Mouse (Mus musculus) adipocyte (in vitro differentiated cells): ENCODE measurements around the gene Acsl1.
"Not testable (repeated sequence)": the region's sequence is repeated elsewhere in the genome, so short reads cannot be mapped to it uniquely, and the experiment has no call there.

Experiments
- DNase-seq: peaks from one replicate; pipeline ENCODE4 v3.0.0-alpha.2; 2016; ENCODE audit warnings: low spot score

The Acsl1 gene

DNA sequence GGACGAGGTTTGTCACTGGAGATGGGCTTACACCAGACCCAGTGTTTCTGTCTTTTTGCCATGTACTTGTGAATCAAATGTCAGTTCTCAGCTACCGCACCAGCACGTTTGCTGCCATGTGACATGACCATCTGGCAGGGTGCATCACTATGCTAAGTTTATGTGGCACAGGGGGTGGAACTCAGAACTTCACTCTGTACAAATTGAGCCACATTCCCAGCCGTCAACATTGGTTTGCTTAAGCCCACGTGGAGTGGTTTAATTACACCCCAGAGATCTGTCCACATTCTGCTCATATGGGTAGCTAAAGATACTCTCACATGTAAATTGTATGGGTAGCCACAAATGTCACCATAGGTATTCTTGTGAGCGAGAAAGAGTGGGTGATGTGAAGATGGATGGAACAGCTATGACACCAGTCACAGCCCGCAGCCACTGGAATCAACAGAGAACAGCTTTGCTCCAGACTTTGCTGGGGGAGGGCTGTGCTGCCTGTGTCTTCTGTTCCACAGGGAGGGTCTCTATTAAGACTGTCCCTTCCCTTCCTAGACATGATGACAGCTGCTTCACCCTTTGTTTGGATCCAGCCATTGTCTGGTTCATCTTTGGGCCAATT lies 96.2 kb downstream of the Acsl1 start:
- DNase-seq = no peak

DNA sequence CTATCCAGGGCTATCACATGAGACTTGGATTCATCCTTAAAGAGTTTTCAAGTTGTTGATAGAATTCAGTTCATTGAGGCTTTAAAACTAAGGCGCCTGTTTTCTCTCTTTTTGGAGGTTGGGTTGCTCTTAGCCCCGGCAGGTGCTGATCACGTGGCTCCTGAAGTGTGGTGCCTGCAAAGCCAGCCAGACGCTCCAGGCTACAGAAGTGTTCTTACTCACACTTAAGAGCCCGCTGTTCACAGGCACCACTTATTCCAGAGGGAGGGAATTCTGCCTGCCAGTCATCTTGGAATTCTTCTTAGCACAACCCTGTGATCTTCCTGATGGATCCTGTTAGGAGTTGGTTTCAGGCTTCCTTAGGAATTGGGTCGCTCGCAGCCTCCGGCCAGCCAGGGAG lies 97.1 kb downstream of the Acsl1 start:
- no peak for DNase-seq

DNA sequence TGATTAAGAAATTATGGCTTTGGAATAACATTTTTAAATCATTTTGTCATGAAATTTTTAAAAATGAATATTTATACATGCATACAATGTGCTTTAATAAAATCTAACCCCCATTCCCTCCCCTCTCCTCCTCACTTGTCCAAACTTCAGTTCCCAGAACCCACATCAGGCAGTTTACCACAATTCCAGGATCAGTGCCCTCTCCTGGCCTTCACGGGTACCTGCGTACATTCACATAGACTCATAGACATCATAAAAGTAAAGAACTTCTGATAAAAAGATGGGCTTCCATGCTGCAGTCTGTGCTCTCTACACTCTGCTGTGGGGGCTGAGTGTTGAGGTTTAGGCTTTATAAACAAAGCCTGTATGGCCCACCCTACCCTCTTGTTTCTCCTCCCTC lies 98.1 kb downstream of the Acsl1 start:
- DNase-seq = no peak

DNA sequence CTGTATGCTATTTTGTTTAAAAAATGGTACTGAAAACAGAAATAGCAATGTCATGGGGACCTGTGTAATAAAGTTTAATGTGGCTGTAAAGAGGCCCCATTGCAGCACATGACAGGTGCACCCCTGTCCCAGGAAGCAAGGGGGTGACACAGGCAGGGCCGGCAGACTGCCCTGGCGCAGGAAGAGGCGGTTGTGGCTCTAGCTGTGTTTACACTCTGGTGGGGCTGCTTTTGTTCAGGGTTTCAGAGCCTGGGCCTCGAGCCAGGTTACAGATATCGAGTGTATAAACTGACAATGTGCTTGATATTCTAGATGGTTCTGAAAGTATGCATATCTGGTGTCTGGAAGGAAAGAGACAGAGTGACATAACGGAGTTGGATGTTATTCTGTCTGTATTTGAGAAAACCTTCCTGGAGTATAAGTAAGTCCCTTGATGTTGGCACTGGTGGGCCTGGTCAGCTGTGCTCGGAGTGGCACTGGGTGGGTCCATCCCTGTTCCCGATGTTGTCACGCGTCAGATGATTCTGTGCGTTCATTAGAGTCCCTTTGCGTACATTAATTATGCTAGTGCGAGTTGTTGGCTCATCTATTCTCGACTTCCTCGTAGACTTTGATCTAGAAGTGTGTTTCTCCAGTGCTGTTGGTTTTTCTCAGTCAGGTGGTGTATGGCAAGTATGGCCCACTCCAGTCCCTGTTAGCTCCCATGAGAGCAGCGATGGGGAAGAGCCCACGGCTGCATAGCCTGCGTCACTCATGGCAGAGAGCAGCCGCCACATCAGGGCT lies 99.0 kb downstream of the Acsl1 start:
- DNase-seq = no peak

DNA sequence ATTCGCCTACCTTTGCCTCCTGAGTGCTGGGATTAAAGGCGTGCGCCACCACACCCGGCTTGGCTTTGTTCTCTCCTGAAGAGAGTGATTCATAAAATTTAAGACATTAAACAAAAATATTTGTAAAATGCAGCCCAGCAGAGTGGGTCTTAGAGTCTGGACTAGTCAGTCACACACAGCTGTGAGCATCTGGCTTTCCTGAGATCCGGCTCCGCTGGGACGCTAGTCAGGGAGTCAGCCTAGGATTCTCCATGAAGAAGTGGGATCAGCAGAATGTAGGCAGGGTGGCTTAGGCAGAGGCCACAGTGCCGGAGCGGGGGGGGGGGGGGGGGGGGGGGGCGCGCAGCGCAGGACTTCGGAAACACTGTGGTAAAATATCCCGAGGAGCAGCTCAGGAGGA lies 99.8 kb downstream of the Acsl1 start:
- no peak for DNase-seq

GRCm38 (mm10) chr8:46573446-46573845 lies 102.6 kb downstream of the Acsl1 start:
- DNase-seq = no peak

DNA sequence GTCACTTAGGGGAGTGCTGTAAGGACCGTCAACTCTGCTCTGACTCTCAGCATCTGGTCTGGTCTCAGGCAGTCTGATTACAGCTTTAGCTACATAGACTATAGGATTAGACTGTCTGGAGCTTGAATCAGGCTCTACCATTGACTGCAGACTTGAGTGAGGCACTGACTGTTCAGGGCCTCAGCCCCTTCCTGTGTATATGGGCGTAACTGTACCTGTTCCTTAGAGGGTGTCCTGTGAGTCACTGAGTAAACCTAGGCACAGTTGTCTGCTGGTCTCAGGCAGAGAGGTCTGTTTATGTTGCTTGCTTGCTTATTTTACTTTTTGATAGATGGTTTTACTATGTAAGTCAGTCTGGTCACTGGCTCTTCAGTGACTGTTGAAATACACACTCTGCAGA lies 103.1 kb downstream of the Acsl1 start:
- no peak for DNase-seq

- no peak for DNase-seq
Observed at GRCm38 (mm10) chr8:46578794-46579193, 108.0 kb downstream of the Acsl1 start.

DNA sequence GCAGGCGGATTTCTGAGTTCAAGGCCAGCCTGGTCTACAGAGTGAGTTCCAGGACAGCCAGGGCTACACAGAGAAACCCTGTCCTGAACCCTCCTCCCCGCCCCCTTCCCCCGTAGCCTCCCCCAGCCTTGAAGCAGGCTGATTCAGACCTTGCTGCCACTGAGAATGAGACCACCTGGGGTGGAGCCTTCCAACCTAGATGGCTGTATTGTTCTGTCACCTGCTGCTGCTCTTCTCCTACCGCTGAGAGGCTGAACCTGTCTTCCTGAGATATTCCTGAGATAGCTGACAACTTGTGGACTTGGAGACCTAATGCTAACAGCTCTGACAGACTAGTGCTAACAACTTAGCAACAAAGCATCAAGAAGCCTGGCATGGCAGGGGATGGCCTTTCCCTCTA lies 113.5 kb downstream of the Acsl1 start:
- DNase-seq = not testable (repeated sequence)

- peak; percentile 62 for DNase-seq
Observed at GRCm38 (mm10) chr8:46585576-46585975, 114.7 kb downstream of the Acsl1 start.
